Mouse (Mus musculus) liver, postnatal 0 days (tissue): ENCODE measurements at regions not wholly inside any gene's neighbourhood (a gene's known extent, or its start where the extent isn't known, plus 50 kb on each side); places are given as distances from the start of the nearest gene placed in this dataset.

Experiments used
- CTCF ChIP-seq: sonication (generic); IDR thresholded peaks from 2 replicates; pipeline ENCODE4 v1.5.1; 2016; ENCODE audit warnings: antibody characterized with exemption, low read depth
- EP300 ChIP-seq: IDR thresholded peaks from 2 replicates; pipeline ENCODE4 v1.6.1; 2016; ENCODE audit warnings: antibody characterized with exemption, low read depth, mild to moderate bottlenecking

DNA sequence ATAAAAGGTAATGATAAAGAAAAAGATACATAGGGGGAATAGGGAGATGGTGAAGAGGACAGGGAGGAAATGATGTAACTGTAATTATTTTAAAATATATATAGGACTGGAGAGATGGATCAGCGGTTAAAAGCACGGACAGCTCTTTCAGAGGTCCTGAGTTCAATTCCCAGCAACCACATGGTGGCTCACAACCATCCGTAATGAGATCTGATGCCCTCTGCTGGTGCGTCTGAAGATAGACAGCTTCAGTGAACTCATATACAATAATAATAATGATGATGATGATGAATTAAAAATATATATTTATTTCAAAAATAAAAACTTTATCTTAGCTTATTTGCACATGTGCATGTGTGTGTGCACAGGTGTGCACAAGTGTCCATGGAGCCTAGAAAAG, 51.9 kb upstream of the Ptpn13 start:
- no peak for TF ChIP-seq CTCF
- TF ChIP-seq EP300: no peak
